Mouse (Mus musculus): Measurements from ENCODE around the gene Gna12. TPM values are rescaled to one million over a fixed set of nuclear protein-coding genes. Genes with fewer than 3 reads are reported as not detected.

The Gna12 gene
- polyA plus RNA-seq, 1 experiment from 2014 or later: 11.4 TPM

DNA sequence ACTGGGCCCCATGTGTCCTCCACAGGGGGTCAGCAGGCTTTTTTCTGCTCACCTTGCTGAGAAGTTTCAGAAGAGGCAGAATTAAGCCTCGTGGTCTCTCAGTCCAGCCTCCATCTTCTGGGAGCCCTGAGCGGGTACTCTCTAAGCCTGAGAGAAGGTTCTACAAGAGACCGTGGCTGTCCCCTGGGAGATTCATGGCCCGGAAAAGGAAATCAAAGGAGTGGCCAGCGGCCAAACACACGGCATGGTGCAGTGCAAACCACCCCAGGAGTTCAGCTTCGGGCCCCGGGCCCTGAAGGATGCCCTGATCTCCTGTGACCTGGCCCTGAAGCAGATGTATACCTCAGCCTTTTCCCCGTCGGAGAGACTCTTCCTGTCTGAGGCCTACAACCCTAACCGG is 89.2 kb downstream of the Gna12 start:
- Histone ChIP-seq H3K9me3 (0 out of 2 replicates have a peak, but pooled peaks cover 4% of the 10 kb centered on the region), H3K27me3 (replicated peaks; ENCODE audit: low read depth, poor library complexity, severe bottlenecking) (peaks cover 20% of the 10 kb centered on the region), H3K36me3 (replicated peaks) (no peaks in the 10 kb centered on the region), H3K27ac (replicated peaks) (no peak overlapping the region), H3K4me1 (peaks cover 12% of the 10 kb centered on the region), H3K4me3 (no peak overlapping the region)
- 73% methylated on average over 11 of the region's 11 CpGs for WGBS
- DNase-seq (ENCODE audit: low spot score): no peak

DNA sequence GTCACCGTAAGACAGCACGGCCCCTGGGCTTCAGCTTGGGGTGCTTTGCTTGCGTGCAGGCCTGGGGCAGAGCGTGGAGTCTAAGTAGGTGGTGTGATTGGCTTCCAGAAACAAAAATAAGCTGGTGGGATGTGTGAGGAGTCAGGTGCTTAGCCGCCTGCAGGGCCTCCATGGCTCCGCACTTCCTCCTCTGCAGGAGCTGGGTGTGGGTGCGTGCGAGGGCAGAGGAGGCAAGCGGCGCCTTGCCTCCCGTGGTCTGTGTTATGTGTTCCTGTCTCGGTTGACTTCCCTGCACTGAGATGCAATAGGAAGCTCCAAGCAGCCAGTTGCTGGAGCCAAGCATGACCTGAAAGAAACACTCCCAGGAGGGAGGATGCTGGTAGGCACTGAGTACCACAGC is 90.4 kb downstream of the Gna12 start:
- no peak overlapping the region for H3K27ac ChIP-seq (replicated peaks)
- peaks cover 22% of the 10 kb centered on the region for H3K4me1 ChIP-seq
- peaks cover 32% of the 10 kb centered on the region for H3K27me3 ChIP-seq (replicated peaks; ENCODE audit: low read depth, poor library complexity, severe bottlenecking)
- H3K9me3 ChIP-seq: 0 out of 2 replicates have a peak, but pooled peaks cover 4% of the 10 kb centered on the region
- no peak for DNase-seq (ENCODE audit: low spot score)
- no peaks in the 10 kb centered on the region for H3K36me3 ChIP-seq (replicated peaks)
- 84% methylated on average over 12 of the region's 12 CpGs for WGBS
- no peak overlapping the region for H3K4me3 ChIP-seq

DNA sequence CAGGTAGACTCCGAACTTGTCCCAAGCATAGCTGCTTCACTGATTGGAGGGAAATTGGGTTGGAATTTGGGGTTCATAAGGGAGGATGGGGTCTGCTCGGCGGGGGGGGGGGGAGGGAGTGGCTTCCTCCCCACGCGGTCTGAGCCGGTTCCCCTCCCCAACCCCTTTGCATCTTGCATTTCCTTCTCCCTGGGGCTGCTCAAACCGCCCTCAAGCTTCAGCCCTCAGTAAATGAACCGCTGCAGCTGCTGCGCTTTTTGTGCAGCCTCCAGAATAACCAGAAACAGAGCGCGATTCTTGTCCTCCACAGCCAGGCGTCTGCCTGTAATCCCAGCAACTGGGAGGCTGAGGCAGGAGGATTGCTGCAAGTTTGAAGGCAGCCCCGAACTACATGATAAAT is 94.1 kb downstream of the Gna12 start:
- Histone ChIP-seq H3K4me1 (peaks cover 22% of the 10 kb centered on the region), H3K36me3 (replicated peaks) (no peaks in the 10 kb centered on the region), H3K4me3 (peak overlapping the region; percentile 56), H3K27ac (replicated peaks) (no peak overlapping the region), H3K9me3 (0 out of 2 replicates have a peak, but pooled peaks cover 4% of the 10 kb centered on the region), H3K27me3 (replicated peaks; ENCODE audit: low read depth, poor library complexity, severe bottlenecking) (peaks cover 46% of the 10 kb centered on the region)
- DNase-seq (ENCODE audit: low spot score): peak; percentile 19
- 18% methylated on average over 13 of the region's 13 CpGs for WGBS

DNA sequence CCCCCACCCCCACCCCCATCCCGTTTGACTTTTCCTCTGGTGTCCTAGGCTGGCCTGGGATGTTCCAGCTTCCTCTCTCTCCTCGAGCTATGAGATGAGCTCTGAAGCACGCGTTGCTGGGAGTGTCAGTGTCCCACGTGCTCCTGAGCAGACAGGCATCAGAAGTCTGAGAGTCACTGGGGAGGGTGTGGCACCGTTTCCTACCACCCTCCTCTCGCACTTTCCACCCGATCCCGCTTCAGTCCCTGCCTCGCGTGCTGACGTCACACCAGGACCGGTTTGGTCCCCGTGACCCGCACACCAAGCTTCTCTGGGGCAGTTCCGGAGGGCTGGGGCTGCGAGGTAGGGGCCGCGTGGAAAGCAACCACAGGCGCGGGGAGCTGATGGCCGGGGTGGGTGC is 94.9 kb downstream of the Gna12 start:
- 0 out of 2 replicates have a peak overlapping the region, but pooled peaks have one; percentile 60 for H3K27ac ChIP-seq (replicated peaks)
- under 1% methylated on average over 22 of the region's 22 CpGs for WGBS
- no peak for DNase-seq (ENCODE audit: low spot score)

DNA sequence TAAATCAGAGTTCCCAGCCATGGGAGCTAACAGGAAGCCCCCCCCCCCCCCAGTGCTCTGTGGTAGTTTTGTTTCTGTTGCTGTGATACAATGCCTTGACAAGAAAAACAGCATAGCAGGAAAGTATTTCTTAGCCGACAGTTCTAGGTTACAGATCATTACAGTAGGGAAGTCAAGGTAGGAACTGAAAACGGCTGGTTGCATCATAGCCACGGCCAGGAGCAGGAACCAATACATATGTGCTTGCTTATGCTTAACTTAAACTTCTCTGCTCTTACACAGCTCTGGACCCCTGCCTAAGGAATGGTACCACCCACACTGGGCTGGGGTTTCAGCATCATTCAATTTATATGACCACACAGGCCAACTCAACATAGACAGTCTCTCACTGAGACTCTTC is 96.9 kb downstream of the Gna12 start:
- Histone ChIP-seq H3K27me3 (replicated peaks; ENCODE audit: low read depth, poor library complexity, severe bottlenecking) (peaks cover 46% of the 10 kb centered on the region), H3K4me1 (peaks cover 17% of the 10 kb centered on the region), H3K36me3 (replicated peaks) (no peaks in the 10 kb centered on the region), H3K4me3 (no peak overlapping the region), H3K9me3 (0 out of 2 replicates have a peak, but pooled peaks cover 4% of the 10 kb centered on the region), H3K27ac (replicated peaks) (no peak overlapping the region)
- 75% methylated on average over 3 of the region's 3 CpGs for WGBS
- no peak for DNase-seq (ENCODE audit: low spot score)

More for the DNA sequence above, 94.9 kb downstream of the Gna12 start:
- Histone ChIP-seq H3K36me3 (replicated peaks) (no peaks in the 10 kb centered on the region), H3K4me3 (peak overlapping the region; percentile 56), H3K4me1 (peaks cover 17% of the 10 kb centered on the region), H3K27me3 (replicated peaks; ENCODE audit: low read depth, poor library complexity, severe bottlenecking) (peaks cover 46% of the 10 kb centered on the region), H3K9me3 (0 out of 2 replicates have a peak, but pooled peaks cover 4% of the 10 kb centered on the region)

DNA sequence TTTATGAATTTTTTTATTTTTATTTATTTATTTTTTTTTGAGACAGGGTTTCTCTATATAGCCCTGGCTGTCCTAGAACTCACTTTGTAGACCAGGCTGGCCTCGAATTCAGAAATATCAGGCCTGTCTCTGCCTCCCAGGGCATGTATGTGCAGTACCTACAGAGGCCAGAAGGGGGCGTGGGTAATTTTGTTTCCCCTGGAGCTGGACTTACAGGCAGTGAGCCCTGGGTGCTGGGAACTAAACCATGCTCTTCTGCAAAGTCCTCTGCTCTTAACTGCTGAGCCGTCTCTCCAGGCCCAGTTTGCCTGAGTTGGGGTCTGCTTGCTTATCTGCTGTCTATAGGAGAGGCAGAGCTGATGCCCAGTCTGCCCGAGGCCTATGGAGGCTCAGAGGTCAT is 98.0 kb downstream of the Gna12 start:
- 62% methylated on average over 4 of the region's 4 CpGs for WGBS

DNA sequence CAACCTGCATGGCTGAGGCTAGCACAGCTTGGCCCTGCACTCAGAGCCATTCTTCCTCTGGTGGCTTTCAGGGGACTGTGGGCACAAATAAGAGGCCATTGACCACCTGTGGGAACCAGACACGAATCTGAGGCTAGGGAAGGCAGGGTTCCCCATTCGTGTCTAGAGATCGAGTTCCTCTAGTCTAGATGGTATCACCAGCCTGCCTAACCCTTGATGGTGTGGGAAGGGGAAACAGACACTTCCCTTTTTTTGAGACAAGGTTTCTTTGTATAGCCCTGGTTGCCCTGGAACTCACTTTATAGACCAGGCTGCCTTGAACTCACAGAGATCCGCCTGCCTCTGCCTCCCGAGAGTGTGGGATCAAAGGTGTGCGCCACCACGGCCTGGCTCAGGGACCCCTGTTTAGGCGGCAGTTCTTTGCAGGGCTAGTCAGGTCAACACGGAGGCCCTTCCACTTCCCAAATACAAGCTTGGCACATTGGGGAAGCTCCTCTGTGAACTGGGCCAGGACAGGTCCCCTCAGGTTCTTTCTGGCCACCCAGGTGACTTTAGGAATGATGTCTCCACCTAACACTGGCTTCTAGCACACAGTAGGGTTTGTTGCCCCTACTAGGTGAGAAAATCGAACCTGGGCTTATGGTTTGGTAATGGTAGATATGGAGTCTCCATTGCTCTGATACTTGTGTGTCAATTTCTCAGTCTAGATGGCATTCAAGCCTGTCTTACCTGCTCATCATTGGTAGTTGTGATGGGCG is 99.0 kb downstream of the Gna12 start:
- Histone ChIP-seq H3K27ac (replicated peaks) (no peak overlapping the region), H3K4me3 (no peak overlapping the region), H3K9me3 (0 out of 2 replicates have a peak, but pooled peaks cover 2% of the 10 kb centered on the region), H3K27me3 (replicated peaks; ENCODE audit: low read depth, poor library complexity, severe bottlenecking) (peaks cover 28% of the 10 kb centered on the region), H3K36me3 (replicated peaks) (no peaks in the 10 kb centered on the region), H3K4me1 (peaks cover 12% of the 10 kb centered on the region)
- no peak for DNase-seq (ENCODE audit: low spot score)
- WGBS: 85% methylated on average over 11 of the region's 11 CpGs

More for the DNA sequence above, 98.0 kb downstream of the Gna12 start:
- H3K27me3 ChIP-seq (replicated peaks; ENCODE audit: low read depth, poor library complexity, severe bottlenecking): peaks cover 38% of the 10 kb centered on the region
- no peaks in the 10 kb centered on the region for H3K36me3 ChIP-seq (replicated peaks)
- H3K4me1 ChIP-seq: peaks cover 14% of the 10 kb centered on the region
- no peak overlapping the region for H3K27ac ChIP-seq (replicated peaks)
- peak; percentile 35 for DNase-seq (ENCODE audit: low spot score)
- 0 out of 2 replicates have a peak, but pooled peaks cover 4% of the 10 kb centered on the region for H3K9me3 ChIP-seq
- no peak overlapping the region for H3K4me3 ChIP-seq

DNA sequence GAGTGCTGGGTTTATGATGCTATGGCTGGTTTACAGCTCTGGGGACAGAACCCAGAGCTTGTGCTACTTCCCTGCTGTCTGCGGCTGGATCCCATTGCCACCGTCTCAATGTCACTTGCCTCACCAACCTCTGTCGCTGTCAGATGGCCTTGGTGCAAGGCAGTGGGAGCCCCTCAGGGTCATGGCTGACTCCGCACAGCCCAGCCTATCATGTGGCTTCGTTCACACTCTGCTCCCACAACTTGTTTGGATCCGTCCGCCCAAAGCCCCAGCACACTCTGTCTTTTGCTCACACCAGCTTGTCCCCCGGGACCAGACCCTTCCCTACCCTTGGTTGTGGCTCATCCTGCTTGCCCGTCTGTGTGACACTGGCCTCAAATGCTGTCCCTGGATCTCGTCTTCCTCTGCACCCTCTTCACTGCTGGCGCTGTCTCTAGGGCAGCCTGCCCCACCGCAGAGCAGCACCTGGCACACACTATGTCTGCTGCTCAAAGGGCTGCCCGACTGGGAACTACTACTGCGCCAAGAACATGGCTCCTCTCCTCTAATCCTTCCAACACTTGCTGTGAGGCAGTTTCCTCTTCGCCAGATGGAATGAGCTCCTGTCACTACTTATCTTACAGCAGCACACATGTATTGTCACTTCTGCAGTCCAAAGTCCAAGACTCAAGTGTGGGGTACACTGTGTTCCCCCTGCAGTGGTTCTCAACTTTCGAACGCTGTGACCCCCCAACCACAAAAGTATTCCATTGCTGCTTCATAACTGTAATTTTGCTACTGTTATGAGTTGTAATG is 103.1 kb downstream of the Gna12 start:
- no peaks in the 10 kb centered on the region for H3K4me1 ChIP-seq
- no peak overlapping the region for H3K27ac ChIP-seq (replicated peaks)
- no peak for DNase-seq (ENCODE audit: low spot score)
- H3K36me3 ChIP-seq (replicated peaks): no peaks in the 10 kb centered on the region
- WGBS: 84% methylated on average over 17 of the region's 17 CpGs
- H3K4me3 ChIP-seq: no peak overlapping the region
- H3K27me3 ChIP-seq (replicated peaks; ENCODE audit: low read depth, poor library complexity, severe bottlenecking): no peaks in the 10 kb centered on the region
- no peaks in the 10 kb centered on the region for H3K9me3 ChIP-seq

DNA sequence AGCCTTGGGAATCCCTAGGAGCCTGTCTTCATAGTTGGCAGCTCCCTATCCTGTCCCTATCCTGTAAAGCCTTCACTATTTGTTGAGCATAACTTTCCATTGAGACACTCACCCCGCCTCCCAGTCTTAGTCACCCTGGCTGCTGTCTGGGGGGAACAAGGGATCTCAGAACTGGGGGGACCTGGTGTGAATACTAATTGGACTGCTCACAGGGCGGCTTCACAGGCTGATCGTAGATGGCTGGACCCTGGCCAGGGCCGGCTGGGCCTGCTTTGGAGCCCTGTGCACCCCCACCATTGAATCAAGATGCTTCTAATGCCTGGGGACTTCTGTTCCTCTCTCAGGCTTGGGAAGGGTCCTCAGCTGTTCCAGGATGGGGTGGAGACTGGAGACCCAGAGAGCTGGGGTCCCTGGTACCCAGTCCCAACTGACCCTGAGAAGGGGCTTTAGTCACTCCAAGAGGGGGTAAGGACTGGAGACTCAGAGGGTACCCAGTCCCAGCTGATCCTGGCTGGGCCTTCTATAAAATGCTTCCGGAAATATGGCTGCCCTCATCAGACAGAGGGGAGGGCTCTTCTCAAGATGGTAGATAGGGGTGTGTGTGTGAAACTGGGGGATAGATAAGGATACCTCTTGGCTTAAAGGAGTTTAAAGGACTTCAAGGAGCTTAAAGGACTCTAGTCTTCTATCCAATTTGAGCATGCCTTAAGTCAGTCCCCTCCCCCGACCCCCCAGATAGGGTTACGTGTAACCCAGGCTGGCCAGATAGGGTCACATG is 104.0 kb downstream of the Gna12 start:
- Histone ChIP-seq H3K9me3 (no peaks in the 10 kb centered on the region), H3K4me3 (no peak overlapping the region), H3K27me3 (replicated peaks; ENCODE audit: low read depth, poor library complexity, severe bottlenecking) (no peaks in the 10 kb centered on the region), H3K27ac (replicated peaks) (no peak overlapping the region), H3K4me1 (no peaks in the 10 kb centered on the region), H3K36me3 (replicated peaks) (no peaks in the 10 kb centered on the region)
- no peak for DNase-seq (ENCODE audit: low spot score)
- 86% methylated on average over 7 of the region's 7 CpGs for WGBS

DNA sequence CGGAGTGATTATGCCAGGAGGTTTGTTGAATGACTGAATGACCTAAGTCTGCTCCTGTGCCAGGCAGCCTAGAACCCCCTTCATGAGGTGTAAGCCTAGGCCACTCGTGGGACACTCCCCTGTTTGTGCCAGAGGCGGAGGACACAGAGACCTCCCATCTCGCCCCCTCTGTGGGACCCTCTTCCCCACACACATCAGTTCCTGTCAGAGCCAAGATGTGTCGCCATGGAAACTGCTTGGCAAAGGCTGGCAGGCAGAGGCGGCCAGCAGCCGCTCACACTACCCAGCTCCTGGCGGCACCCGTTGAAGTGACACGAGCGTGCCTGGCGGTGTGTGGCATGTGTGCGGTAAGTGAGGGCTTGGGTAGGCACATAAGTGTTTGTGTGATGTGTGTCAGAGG is 106.4 kb downstream of the Gna12 start, which contains the start of gene Amz1:
Amz1 (plus strand) TSS at position 306 of the 400 bp plus-strand sequence.
- Histone ChIP-seq H3K27ac (replicated peaks) (no peak within 1 kb of the TSS), H3K36me3 (replicated peaks) (peaks cover 15% of the 10 kb centered on the region), H3K4me3 (no peak within 1 kb of the TSS), H3K4me1 (no peaks in the 10 kb centered on the region), H3K9me3 (no peaks in the 10 kb centered on the region), H3K27me3 (replicated peaks; ENCODE audit: low read depth, poor library complexity, severe bottlenecking) (no peaks in the 10 kb centered on the region)
- WGBS: 84% methylated on average over 13 of the region's 13 CpGs
- no peak for DNase-seq (ENCODE audit: low spot score)

DNA sequence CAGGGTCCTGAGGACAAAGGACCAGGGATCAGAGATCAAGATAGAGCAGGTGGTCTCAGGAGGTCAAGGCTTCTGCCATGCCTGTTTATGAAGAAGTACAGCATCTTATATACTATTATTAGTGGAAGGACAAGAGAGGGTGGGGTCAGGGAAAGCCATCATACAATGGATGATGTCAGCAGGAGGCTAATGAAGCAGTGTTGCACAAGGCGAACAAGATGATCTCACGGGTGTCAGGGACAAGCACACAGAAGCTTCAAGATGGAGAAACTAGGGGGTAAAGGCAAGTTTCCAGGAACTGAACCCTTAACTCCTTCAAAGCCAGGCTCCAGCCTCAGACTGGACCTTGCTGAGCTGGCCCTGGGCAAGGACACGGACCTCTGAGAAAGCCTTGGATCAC is 108.1 kb downstream of the Gna12 start:
- 87% methylated on average over 3 of the region's 3 CpGs for whole genome bisulfite sequencing
- no peaks in the 10 kb centered on the region for H3K4me1 ChIP-seq
- DNase-seq (ENCODE audit: low spot score): no peak
- H3K36me3 ChIP-seq (replicated peaks): peaks cover 32% of the 10 kb centered on the region
- no peak overlapping the region for H3K4me3 ChIP-seq
- no peaks in the 10 kb centered on the region for H3K27me3 ChIP-seq (replicated peaks; ENCODE audit: low read depth, poor library complexity, severe bottlenecking)
- H3K9me3 ChIP-seq: no peaks in the 10 kb centered on the region
- no peak overlapping the region for H3K27ac ChIP-seq (replicated peaks)

DNA sequence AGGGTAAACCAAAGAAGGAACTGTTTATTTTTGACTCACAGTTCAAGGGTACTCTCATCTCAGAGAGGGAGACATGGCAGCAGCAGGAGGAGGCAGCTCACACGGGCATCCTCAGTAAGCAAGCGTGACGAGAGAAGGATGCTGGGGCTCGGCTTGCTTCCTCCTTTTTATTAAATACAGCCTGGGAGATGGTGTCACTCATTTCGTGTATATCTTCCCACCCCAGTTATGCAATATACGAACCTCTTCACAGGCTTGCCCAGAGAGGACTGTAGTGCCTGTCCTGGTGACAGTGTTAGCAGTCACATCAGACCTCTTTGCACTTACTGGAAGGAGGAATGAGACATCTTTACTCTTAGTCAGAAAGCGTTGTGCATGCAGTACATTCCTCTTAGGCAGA is 109.5 kb downstream of the Gna12 start:
- no peak overlapping the region for H3K4me3 ChIP-seq
- no peak for DNase-seq (ENCODE audit: low spot score)
- 83% methylated on average over 7 of the region's 7 CpGs for WGBS

More for the DNA sequence above, 109.5 kb downstream of the Gna12 start:
- H3K27ac ChIP-seq (replicated peaks): no peak overlapping the region
- no peaks in the 10 kb centered on the region for H3K9me3 ChIP-seq
- H3K4me1 ChIP-seq: no peaks in the 10 kb centered on the region
- H3K36me3 ChIP-seq (replicated peaks): peaks cover 45% of the 10 kb centered on the region
- H3K27me3 ChIP-seq (replicated peaks; ENCODE audit: low read depth, poor library complexity, severe bottlenecking): no peaks in the 10 kb centered on the region

All from embryonic facial prominence, embryonic 10.5 days (tissue).